Mouse (Mus musculus) heart, postnatal 4 days (tissue): ENCODE results near the gene Unc45a. TPM values are rescaled to one million over a fixed set of nuclear protein-coding genes. Genes with fewer than 3 reads are reported as not detected.
A peak's percentile ranks its signal among the peaks of the same experiment; 100 is the strongest.

Experiments
- DNase-seq: peaks from one replicate; pipeline ENCODE4 v3.0.0; 2021
- total RNA-seq, 2 experiments: library from RNA; stranded (reverse); gene quantifications; 2 replicates each; pipeline ENCODE4 v1.2.3; 2021

Gene Unc45a
- total RNA-seq, result 10 to 100 TPM; 22.9 to 24.9 TPM

DNA sequence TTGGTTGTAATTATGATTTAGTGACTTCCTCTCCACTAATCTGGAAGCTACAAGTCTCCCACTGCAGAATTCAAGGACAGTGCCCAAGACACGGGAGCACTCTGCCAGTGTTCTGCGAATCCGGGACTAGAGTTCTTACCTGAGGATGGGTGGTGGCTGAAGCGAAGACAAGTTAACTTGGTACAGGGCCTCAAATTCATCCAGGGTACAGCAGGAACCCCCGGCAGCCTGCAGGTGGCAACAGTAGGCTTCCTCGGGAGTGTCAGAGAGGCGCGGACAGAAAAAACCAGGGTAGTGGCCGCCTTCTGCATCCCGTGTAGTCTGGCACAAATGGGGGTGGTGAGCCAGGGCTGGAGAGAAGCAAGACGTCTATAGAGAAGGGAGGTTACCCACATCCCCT lies at the start of gene Unc45a:
Unc45a (minus strand) TSS at position 213 of the 400 bp plus-strand sequence.
- DNase-seq, result peak; percentile 81

DNA sequence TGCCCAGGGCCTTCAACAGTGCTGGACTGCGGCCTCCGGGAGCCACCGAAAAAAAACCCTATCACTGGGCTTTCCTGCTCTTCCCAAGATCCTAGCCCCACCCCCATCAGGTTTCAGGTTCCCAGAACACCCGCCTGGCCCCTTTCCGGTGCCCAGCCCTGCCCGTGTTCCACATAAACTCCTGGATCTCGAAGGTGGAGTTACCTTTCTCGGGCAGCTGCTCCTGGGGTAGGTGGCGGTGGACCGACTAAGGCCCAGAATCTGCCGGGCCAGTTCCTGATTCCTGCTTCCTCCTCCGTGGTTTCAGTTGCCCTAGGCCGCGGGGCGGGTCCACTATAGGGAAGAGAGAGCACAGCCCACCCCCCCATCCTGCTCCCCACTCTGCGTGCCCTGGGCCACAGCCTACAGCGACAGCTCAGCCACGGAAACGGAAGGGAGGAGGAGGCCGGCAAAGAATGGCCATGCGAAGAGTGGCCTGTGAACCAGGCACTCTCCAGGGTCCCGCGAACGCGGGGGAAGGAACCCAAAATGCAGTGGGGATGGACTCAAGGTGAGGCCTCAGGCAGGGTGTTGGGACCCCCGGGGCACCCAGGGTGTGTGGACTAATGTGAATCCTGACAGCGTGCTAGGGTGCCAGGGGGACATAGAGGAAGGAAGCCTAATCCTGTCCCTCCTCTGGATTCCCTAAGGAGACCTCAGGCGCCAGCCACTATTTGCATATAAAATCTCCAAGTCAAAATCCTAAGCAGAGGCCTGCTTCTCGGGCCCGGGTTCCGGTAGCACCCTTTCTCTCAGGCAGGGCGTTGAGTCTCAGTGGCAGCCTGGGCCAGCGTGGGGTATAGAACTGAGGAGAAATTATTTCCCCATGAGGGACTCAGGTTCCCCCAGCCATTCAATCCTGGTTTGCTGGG lies 47.1 kb upstream of the Unc45a start, which contains the start of gene Fes:
Fes (minus strand) TSS at position 314 of the 911 bp plus-strand sequence.
- peak; percentile 80 for DNase-seq

DNA sequence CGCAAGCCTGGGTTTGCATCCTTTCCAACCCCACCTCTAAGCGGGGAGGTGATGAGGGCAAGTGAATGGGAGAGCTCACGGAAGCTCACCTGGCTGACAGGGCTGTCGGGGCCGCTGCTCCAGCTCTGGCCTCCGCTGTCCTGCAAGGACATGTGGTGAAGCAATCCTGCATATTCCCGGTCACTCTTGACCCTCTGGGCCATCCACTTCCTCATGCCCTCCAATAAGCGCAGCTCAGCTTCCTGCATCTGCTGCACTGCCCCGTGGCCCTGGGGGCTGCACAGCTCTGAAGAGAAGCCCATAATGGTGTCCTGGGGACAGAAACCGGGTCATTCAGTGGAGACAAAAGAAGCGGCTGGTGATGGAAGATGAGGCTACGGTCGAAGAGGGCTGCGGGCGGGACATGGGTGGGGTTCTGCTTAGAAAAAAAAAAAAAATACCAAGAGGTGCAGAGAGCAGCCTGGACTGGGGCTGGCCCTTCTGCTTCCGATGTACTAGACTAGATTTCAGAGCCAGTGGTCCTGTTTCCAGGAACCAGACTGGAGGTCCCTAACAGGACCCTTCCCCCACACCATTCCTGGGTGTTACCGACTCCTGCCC lies 46.3 kb upstream of the Unc45a start:
- no peak for DNase-seq

DNA sequence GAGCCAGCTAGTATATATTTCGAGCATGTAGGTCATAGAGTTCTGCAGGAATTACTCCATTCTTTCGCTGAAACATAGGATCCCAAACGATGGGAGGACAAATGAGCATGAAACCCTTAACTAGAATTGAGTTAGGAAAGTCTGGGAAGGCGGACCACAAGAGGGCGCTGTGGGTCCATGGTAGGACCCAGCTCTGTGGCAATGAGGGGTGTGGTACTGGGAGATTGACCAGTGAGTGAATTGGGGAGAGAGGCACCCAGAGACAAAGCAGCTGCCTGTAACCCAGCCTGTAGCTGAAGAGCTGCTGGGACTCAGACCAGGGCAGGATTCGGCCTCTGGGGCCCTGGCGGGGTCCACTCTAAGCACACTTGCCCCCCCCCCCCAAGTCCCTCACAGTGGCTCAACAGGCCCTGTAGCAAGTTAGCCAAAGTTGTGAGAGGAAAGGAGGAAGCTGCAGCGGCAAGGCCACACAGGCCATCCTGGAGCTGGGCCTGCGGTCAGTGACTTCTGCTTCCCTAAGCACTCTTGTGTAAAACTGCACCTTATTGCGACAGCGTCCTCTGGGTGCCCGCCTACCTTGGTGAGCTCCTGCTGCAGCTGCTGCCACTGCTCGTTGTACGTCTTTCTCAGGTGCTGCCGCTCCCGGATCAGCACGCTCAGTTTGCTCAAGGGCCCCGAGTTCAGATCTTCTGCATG lies 45.6 kb upstream of the Unc45a start:
- peak; percentile 96 for DNase-seq

DNA sequence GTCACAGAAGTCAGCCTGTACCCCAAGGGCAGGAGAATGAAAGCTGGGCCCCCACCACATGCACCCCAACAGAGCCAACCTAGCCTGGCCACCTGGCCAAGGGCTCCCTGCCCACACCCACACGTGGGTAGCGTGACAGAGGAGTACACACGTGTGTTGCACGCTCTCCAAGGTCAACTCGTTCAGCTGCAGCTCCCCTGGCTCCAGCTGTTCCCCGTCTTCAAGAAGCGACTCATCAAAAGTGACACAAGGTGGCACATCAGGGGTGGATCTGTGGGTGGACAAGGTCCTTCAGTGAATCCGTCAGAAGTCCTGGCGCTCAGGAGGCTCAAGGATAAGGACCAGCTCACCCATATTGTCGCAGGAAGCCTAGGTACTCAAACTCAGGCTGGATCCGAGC lies 42.1 kb upstream of the Unc45a start:
- DNase-seq, result no peak

DNA sequence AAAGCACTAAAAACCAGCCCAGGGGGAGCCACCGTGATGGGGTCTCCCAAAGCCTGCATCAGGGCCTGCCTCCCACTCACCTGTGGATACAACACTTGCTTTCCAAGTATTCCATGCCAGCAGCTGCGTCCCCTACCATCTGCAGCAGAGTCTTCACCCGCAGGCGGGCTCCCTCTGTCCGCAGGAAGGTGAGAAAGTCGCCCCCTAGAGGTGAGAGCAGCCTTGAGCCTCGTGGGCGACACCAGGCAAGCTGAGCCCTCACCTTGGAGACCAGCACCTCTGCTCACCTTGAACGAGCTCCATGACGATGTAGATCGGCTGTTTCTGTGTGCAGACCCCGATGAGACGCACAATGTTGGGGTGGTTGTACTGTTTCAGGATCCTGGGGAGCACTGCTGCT lies 38.7 kb upstream of the Unc45a start:
- peak; percentile 47 for DNase-seq

DNA sequence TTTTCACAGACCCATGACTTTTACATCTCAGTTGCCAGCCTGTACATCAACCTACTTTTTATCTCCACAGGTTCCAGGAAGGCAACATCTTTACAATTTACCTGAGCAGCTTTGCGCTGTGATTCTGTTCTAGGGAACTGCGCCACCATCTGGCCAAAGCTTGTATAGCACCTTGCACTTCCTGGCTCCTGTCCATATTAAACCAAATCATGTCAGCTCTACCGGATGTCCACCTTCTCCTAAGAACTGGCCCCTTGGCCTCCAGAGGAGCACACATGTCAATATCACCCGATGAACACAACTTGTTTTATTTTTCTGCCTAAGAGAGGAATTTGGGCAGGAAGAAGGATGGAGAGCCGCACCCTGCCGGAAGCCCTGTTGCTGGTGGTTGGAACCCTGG lies 36.7 kb upstream of the Unc45a start:
- DNase-seq, result peak; percentile 81

DNA sequence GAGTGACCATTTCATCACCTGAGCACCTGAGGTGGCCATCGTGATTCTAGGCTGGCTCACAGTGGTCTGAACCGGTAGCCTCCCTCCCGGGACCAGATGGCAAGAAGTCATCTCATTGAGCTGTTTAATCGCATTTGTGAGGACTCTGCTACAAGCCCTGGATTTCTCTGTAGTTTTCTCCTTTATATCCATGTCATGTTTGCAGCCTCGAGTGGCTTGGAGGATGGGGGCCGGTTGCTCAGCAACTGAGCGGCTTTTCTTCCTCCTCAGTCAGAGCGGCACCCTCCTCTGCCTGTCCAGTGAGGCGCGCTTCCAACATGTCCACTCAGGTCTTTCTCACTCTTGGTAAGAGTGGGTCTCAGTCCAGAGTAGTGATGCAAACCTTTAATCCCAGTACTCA lies 35.4 kb upstream of the Unc45a start:
- no peak for DNase-seq

DNA sequence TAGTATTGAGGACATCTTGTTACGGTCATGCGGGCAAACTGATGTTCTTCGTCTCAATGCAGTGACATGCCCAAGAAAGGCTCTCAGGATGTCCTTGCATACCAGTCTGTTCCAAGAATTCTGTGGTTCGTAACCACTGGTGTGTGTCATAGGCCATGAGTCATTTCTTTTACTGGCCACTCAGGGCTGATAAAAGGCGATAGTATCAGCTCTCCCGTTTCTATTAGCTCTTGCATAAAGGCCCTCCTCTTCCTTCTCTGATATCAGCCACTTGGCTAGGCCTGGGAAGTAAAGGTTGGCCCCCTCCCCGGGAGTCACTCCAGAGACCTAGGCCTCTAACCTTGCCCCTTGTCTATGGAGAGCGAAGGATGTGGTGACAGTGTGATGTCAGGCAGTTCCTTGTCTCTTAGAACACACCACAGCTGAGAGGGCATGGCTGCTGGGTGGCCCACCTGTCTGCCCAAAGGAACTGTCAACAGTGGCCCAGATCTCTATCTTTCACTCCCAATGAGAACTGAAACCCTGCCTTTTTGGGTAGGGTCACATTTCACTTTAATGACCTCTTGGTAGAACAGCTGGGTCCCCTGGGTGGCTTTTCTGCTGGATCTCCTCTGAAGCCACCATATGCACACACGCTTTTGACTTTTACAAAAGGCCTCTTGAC lies 34.7 kb upstream of the Unc45a start:
- no peak for DNase-seq

DNA sequence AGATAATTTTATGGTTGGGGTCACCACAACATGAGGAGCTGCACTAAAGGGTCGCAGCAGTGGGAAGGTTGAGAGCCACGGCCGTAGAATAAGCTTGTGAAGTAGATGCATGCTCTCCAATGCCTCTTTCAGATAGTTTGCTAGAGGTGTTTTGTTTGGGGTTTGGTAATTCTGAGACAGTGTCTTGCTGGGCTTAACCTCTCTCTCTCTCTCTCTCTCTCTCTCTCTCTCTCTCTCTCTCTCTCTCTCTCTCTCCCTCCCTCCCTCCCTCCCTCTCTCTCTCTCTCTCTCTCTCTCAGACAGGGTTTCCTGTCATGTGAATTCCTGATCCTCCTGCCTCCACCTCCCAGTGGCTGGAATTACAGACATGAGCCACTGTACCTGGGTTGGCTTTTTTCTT lies 33.9 kb upstream of the Unc45a start:
- no peak for DNase-seq

DNA sequence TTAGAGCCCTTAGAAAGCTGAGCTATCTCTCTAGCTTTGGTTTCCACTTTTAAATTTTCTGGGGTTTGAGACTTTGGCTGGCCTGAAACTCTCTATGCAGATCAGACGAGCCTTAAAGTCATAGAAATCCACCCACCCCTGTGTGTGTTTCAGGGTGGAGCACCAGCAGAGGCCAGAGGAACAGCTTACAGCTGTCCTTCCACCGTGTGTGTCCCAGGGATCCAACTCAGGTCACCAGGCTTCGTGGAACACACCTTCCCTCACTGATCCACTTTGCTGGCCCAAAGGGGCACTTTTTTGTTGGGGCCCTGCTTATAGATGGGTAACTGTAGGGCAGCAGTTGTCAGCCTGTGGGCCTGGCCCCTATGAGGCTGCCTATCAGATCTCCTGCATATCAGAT lies 33.5 kb upstream of the Unc45a start:
- DNase-seq, result no peak

DNA sequence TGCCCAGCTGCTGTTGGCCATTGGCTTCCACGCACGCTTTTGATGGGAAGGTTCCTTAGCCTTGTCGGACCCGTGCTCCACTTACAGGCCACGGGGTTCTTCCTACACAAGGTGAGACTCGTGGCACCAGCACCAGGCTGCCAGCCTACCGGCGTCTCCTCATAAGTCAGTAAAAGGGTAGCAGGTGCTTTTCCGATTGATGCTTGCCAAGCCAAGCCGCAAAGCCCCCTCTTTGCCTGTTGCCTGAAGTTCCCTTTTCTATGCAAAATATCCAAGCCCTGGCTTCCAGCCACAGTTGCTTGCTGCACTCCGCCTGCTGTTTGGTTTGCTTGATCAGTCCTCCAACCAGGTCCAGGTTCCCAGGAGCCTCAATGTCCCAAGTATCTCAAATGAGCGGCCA lies 33.0 kb upstream of the Unc45a start:
- DNase-seq, result no peak

DNA sequence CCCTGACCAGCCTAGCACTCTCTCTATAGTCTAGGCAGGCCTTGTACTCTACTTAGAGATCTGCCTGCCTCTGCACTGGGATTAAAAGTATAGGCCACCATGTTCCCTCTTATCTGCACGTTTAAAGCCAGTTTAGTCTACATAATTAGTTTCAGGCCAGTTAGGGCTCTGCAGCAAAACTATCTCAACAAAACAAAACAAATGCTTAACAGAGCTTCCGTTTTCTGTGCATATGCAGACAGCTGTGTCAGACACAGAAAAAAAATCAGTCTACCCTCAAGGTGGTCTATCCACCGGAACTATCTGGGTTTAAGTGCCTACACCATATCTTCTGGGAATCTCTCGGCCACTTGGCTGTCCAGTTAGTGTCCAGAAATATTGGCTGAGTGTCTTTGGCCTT lies 32.5 kb upstream of the Unc45a start:
- no peak for DNase-seq

DNA sequence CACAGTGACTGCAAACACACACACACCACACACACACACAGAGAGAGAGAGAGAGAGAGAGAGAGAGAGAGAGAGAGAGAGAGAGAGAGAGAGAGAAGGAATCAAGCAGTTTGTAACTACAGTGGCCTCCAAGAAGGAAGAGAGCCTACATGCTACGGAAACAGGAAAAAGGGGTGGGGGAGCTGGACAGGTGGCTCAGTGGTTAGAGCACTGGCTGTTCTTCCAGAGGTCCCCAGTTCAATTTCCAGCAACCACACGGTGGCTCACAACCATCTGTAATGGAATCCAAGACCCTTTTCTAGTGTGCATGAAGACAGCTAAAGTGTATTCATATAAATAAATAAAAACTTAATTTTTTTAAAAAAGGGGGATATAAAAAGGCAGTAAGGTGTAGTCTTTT lies 31.9 kb upstream of the Unc45a start:
- no peak for DNase-seq

DNA sequence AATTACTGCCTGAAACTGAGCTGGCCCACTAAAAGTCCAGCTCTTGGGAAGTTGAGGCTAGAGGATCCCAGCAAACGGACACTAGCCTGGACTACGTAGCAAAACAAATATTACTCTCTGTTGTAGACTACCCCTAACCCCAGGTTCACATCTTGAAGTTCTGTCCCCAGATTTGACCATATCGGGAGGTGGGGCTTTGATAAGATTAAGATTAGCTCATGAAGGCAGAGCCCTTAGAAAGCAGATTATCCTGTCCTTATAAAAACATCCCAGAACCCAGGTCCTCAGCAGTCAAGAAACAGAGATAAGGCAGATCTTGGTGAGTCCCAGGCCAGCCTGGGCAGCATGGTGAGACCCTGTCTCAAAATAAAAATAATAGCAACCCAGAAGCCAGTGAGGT lies 31.4 kb upstream of the Unc45a start:
- no peak for DNase-seq

DNA sequence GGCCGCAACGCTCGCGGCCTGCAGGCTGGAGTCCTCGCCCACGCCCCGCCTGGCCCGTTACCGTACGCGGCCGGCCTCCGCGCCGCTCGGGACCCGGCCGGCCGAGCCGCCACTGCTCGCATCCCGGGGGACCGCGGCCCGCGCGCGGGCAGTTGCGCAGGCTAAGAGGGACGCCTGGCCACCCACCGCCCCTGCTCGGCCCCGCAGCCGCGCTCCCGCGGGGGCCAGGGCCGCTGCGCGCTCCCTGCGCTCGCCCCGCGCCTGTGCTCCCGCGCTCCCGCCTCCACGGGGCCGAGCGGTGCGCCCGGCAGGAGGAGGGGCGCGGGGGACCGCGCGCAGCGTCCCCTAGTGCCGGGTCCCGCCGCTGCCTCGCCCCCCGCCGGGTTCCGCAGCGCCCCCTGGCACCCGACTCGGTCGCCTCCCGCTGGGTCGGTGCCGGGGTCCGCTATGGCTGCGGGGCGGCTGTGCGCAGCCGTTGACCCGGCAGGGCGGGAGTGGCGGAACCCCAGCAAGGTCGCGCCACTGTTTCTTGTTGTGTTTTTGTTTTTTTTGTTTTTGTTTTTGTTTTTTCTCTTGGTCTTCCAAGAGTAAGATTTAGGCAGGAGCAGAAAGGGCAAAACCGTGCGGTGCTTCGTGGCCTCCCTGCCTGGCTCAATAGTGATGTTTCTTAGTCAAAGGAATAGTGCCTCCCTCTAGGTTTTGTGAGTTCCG lies 30.4 kb upstream of the Unc45a start, which contains the start of gene Man2a2:
Man2a2 (minus strand) TSS at position 335 of the 711 bp plus-strand sequence.
- peak; percentile 92 for DNase-seq

DNA sequence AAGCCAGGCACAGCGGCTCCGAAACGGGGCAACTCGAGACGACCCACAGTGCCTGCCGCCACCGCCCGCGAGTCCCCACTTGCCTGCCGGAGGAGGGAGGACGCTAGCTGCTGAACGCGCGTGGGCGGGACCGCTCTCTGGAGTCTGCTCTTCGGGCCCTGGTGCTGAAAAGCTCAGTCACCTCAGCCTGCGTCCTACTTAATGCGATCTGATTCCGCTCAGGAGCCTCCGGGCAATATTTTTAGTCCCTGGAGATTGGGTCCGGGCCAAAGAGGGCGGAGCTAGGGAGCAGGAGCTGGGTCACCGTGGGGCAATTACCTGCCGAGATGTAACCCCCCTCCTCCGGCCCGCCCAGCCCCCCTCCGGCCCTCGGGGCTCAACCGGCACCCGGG lies 29.8 kb upstream of the Unc45a start:
- peak; percentile 85 for DNase-seq

DNA sequence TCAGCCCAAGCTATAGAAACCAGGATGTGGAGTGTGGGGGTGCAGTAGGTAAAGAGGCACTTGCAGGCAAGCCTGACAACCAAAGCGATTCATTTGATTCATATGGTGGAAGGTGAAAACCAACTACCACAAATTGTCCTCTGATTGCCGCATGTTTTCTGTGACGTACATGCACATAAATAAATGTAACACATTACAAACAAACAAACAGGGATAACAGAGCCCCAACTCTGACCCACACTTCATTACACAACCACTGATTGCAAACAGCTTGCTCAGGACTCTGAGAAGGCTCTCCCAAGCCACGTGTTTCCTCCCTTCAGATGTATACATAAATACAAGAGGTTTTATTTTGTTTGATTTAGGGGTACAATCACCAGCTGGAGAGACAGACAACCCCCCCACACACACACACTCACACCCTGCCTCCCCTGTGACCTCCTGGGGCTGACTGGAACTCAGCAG lies 29.2 kb upstream of the Unc45a start:
- DNase-seq, result no peak

DNA sequence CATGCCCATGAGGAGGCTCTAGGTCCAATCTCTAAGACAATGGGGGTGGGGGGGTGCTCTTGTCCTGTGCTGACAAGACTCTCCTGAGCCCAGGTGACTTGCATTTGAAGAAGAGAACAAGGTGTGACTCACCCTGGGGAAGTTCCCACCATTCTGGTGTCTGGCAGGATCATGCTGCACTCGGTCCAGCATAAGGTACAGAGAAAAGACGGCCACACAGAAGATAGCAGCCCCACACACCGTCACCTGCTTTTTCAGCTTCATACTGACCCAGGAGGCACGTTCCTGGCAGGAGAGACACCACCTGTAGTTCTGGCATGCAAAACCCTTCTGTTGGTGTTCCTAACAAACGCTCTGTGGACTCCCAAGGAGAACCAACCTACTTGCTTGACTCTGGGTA lies 28.7 kb upstream of the Unc45a start:
- DNase-seq, result no peak

DNA sequence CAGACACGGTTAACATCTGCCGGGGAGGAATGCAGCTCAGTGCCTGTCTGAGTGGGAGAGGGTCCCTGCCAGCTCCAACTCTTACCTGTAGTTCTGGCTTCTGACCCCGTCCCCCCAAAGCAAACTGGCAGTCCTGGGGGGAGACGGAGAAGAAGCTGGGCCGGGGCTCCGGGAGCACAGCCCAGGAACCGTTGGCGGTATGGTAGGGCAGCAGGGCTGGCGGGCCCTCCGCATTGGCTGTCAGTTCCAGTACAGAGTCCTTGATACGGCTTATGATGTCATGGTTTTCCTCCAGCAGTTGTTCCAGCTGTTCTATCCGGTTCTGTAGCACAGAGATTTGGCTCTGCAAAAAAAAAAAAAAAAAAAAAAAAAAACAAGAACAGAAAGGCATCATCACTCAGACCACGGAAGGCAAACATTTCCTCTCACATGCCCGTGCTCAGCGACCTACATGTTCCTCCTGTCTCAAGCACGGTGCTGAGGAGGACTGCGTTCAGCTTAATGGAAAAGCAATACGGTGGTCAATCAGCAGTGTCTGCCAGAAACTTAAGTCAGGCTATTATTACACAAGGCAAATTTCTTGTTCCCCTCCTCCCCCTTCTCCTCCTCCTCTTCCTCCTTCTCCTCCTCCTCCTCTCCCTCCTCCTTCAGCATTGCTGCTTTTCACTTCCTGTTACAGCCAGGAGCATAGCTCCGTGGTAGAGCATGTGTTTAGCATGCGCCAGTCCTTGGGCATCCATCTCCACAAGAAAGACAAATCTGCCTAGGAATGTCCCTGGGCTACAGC lies 28.0 kb upstream of the Unc45a start:
- peak; percentile 59 for DNase-seq

DNA sequence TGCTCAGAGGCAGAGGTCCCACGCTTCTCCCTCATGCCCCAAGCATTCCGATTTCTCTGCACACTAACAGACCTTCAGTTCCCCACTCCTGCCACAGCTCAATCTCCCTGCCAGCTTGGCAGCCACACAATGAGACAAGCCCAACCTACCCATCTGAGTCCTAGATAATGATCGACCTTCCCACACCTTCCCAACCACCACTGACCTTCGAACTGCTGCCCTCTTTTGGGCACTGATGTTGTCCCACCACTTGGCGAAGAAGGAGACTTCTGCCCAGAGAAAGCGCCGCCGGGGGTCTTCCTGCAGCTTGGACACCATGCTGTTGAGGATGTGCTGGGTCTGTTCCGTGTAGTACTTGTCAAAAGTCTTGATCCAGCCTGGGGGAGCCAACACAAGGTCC lies 27.2 kb upstream of the Unc45a start:
- no peak for DNase-seq
